Mouse (Mus musculus): ENCODE data around the gene Lmtk3.

The Lmtk3 gene

GRCm38 (mm10) chr7:45783511-45784091, at the start of gene Lmtk3:
Lmtk3 (plus strand) TSS chr7:45783738.
- DNase-seq = peak in 1 of 2 experiments; percentile 27

DNA sequence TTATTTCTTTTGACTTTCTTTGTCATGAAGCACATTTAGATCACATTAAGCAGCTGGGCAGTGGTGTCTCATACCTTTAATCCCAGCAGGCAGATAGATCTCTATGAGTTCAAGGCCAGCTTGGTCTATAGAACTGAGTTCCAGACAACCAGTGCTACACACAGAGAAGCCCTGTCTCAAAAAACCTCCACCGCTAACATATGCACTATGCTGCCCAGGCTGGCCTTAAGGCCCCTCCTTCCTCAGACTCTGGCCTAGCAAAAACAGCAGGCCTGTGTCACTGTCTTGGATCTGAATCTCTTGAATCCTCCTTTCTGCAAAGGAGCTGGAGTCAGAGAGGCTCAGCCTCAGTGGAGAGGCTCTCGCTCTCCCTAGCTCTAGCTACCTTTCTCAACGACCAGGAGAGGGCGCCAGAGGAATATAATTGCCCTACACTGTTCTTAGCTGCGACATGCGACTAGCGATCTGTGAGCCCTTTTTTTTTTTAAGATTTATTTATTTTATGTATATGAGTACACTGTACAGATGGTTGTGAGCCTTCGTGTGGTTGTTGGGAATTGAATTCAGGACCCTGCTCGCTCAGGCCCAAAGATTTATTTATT, 44.3 kb upstream of the Lmtk3 start:
- peak in 1 of 2 experiments; percentile 71 for DNase-seq

- no peak for DNase-seq
Measured at GRCm38 (mm10) chr7:45739820-45740219, 43.7 kb upstream of the Lmtk3 start.

DNA sequence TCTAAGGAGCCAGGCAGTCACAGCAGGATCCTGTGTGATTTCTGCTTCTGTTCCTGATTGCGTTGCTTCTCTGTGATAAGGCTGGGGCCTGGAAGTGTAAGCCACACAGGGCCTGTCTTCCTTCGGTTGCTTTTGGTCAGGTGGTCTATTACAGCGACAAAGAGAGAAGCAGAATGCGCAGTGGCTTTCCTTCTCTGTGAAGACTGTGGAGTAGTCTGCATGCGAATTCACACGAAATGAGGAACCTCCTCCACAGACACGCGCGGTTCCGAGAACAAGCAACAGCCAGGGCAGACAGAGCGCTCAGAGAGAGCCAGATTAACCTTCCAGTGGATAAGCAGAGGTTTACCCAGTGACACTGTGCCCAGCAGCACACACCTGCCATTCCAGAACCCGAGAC, 42.2 kb upstream of the Lmtk3 start:
- DNase-seq = no peak

DNA sequence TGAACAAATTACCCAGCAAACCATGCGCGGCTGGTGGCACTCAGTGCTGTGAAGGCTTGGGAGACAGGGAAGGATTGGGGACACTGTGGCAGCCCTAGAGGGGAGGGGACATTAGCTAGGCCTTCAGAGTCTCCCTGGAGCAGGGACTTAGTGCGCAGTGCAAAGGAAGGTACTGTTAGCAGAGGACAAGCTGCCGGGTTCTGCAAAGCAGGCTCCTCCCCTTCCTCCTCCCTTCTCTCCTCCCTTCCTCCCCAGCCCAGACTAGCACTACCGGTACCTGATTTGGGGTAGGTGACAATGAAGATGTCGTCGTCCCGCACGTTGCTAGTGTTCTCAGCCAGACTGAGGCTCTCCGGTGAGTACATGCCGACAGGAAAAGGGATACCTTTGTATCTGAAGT, 41.8 kb upstream of the Lmtk3 start:
- peak in 1 of 2 experiments; percentile 59 for DNase-seq

DNA sequence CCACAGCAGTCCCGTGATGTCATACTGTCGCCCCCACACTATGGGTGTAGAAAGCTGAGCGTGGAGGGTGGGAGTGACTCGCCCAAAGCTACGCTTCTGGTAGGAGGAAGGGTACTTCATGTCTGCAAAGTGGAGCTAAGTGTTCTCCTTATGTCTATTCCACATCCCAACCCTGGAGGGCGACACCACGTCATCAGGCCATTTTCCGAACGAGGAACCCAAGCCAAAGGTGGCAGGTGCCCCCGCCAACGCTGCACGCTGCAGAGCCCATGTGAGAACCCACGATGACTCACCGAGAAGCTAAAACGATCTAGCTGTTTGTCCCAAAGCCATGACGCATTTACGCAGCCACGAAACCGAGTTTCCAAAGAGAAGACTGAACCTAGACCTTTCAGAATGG, 41.2 kb upstream of the Lmtk3 start:
- DNase-seq = no peak

DNA sequence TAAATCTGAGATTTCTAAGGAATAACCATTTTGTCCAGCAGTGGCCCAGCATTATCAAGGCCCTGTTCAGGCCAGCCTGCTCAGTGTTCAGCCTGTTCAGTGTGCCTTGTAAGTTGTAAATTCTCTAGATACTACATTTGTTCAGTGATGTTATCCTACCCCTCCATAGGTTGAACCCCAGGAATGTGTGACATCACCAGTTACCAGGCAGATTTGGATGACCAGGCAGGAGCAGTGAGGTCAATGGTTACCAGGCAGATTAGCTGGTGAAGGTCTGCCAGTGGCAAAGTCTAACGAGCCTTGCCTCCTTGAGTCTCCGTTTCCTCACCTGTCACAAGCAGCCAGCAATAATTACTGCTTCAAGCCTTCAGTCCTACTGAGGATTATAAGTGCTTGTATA, 39.2 kb upstream of the Lmtk3 start:
- DNase-seq = no peak

DNA sequence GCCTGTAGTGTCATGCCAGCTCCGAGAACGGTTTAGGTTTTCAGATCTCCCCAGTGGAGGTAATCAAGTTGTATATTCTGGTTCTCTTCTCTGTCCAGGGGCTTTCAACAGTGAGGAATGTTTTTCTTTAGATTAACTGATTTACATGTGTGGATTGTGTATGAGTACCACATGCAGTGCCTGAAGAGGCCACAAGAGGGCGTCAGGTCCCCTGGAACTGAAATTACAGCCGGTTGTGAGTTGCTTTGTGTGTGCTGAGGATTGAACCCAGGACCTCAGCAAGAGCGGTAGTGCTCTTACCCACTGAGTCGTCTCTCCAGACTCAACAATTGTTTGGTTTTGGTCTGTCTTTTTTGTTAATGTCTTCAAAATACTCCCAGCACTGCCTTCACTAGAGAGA, 37.0 kb upstream of the Lmtk3 start:
- no peak for DNase-seq

DNA sequence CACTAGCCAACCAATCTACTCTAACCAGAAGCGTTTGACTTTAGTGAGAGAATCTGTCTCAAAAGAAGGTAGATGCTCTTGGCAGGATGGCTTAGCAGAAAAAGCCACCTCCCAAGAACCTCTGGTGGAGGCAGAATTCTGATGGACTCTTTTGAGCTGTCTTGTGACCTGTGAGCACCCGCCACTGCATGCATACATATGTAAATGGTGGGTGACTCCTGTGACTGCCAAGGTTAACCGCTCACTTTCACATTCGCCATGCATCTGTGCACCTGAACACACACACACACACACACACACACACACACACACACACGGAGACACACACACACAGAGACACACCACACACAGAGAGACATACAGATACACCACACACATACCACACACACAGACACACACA, 36.1 kb upstream of the Lmtk3 start:
- DNase-seq = no peak

DNA sequence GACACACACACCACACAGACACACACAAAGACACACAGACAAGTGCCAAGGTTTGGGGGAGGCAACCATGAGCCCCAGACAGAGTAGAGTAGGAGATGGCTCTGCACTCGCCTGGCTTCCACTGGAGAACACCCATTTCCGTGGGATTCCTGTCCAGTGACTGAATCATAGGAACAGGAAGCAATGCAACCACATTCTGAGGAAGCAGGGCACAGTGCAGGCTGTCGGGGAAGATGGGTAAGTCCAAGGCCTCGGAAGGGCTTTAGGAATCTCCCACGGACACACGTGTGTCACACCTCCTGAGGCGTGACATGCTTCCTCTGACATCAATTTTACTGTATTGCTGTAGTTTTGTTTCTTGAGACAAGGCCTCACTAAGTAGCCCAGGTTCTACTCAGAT, 35.4 kb upstream of the Lmtk3 start:
- DNase-seq = no peak

- no peak for DNase-seq
Measured at GRCm38 (mm10) chr7:45749401-45749800, 34.1 kb upstream of the Lmtk3 start.

DNA sequence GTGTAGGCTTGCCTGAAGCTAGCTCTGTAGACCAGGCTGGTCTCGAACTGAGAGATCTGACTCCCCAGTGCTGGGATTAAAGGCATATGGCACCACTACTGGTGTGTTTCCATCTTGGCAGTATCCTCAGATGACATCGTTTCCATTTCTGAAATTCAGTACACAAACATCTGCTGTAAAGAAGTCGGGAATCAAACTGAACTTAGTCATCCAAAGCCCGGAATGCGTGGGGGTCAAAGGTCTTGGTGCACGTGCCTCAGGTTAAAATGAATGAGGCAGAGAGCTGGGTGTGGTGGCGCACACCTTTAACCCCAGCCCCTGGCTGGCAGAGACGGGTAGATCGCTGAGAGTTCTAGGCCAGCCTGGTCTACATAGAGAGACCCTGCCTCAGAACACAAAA, 33.4 kb upstream of the Lmtk3 start:
- no peak for DNase-seq

GRCm38 (mm10) chr7:45755703-45756102, 27.8 kb upstream of the Lmtk3 start:
- no peak for DNase-seq

DNA sequence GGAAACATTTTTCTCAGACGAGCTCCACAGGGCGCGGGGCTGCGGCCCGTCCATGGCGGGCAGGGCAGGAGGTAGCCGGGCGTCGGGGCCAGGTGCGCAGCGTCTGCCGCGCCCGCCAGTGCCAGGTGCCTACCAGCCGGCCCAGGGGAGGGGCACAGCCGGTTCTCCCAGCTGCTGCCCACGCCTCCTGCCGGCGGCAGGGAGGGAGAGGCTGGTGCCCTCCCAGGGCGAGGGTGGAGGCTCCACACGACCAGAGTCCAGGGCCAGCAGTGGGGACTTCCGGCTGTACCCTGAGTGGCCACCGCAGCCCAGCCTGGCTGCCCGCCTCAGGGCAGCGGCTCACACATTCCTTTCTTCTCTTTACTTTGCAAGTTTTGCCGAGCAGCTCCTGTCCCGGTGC, 24.1 kb upstream of the Lmtk3 start:
- DNase-seq = peak in 1 of 2 experiments; percentile 21

DNA sequence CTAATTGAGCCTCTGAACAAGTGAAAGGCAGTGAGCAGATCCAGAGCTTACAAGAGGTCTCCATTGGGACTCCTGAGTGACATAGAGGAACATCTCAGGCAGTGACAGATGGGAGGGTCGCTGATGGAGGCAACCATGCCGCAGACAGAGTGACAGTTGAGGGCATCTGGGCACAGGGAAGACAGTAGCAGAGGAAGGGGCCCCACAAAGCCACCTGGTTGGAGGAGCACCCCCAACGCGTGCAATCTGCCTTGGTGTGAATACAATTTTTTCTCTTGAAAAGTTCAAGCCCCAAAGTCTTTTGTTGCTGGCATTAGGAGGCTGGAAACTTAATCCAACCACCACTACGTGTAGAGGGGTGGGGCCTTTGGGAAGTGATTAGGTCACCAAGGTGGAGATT, 23.4 kb upstream of the Lmtk3 start:
- no peak for DNase-seq

DNA sequence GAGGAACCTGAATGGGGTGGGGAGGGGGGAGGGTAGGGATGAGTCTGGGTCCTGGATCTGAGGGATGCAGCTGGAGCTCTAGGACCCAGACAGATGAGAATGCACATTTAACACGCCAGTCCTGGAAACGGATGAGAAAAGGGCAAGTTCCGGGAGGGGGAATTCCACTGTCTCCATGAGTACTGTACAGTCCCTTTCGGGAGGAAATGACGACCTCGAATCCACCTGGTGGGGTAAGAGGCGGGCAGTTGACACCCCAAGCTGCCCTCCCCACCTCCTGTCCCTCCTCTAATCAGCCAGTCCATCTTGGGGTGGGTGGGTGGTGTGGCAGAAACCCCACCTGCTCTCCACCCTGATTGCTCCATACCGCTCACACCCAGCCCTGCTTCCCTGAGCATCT, 17.5 kb upstream of the Lmtk3 start:
- DNase-seq = no peak

GRCm38 (mm10) chr7:45766764-45767163, 16.8 kb upstream of the Lmtk3 start:
- DNase-seq = no peak

DNA sequence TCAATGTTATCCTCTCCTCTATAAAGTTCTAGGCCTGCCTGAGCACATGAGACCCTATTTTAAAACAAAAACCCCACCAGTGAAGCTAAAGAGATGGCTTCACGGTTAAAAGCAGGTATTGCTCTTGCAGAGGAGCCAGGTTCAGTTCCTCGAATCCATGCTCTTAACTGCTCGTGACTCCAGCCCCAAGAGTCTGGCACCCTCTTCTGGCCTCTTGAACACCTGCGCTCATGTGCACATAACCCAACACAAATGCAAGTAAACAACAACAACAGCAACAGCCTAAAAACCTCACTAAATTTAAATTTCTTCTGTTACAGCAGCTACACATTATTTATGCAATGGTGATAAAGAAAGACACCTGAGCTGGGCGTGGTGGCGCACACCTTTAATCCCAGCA, 16.0 kb upstream of the Lmtk3 start:
- DNase-seq = no peak

- DNase-seq = no peak
Measured at GRCm38 (mm10) chr7:45770427-45771082, 13.0 kb upstream of the Lmtk3 start.

- DNase-seq = no peak
Measured at GRCm38 (mm10) chr7:45771101-45771500, 12.4 kb upstream of the Lmtk3 start.

DNA sequence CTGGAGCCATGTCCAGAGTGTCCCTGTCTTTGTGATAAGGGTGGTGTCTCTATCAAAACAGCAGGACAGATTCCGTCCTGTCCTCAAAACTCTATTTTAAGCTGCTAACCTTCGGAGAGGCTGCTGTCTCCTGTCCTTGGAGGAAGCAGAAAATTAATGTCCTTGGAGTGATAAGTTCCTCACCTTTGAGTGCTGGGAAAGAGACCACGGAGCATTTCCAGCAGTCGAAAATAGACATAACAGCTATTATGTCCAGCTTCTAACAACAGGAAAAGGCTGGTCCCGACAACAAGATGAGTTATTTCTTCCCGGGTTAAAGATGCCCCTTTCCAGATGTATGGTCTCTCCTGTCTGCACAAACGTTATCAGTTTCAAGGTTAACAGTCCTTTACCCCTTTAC, 8.3 kb upstream of the Lmtk3 start:
- DNase-seq = no peak

GRCm38 (mm10) chr7:45779081-45779641, 4.4 kb upstream of the Lmtk3 start:
- DNase-seq = peak; percentile 42 to 66

DNA sequence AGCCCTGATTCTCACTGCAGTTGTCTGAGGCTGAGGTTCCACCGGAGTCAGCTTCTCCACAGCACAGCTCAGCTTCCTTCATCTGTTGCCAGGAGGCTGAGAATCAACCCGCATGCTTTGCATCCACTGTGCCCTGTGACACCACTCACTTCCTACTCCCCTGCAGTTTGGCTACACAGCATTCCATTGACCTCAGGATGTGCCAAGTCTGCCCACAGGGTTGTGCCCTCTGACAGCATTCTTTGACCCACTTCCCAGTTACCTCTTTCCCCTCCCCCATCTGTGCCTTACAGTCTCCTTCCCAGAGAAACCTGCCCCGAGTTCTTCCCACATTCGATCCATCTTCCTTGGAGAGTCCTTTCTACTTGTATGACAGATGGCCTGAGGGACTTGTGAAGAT, 1.3 kb upstream of the Lmtk3 start:
- no peak for DNase-seq
